Mouse (Mus musculus): Measurements from ENCODE around the gene Psmb11. TPM values are rescaled to one million over a fixed set of nuclear protein-coding genes. Genes with fewer than 3 reads are reported as not detected.
A peak's percentile ranks its signal among the peaks of the same experiment; 100 is the strongest.

Psmb11 gene
- polyA plus RNA-seq, 3 experiments from 2014 or later = not detected

DNA sequence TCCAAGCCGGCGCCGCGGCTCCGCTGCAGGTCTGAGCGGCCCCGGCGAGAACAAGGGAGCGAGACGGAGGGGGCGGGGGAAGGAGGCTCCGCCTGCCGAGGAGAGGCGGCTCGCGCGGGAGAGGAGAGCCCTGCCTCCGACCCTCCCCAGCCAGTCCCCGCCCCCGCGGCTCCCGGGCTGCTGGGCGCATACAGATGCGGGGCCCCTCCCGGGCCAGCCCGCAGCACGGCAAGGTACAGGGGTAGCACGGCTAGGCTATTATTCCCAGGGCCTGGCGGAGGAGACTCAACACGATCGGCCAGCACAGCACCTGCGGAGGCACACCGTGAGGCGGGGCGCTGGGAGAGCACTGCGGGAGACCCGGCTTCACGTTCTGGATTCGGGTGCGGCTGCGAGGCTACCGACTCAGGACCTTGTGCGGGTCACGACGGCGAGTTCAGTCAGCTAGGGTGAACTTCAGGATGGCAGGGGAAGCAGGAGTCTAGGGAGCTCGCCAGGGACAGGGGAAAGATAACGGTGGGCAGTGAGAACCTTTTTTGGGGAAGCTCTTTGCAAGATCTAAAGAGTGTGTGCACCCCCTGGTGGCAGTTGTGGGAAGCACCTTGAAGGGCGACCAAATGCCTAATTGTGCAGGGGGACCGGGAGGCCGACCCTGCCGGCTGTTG lies 20.2 kb downstream of the Psmb11 start, which contains the start of gene Cdh24:
Gene Cdh24, minus strand, starts transcription at position 60 of the 665 bp plus-strand sequence.
- ATAC-seq = peak; percentile 92

DNA sequence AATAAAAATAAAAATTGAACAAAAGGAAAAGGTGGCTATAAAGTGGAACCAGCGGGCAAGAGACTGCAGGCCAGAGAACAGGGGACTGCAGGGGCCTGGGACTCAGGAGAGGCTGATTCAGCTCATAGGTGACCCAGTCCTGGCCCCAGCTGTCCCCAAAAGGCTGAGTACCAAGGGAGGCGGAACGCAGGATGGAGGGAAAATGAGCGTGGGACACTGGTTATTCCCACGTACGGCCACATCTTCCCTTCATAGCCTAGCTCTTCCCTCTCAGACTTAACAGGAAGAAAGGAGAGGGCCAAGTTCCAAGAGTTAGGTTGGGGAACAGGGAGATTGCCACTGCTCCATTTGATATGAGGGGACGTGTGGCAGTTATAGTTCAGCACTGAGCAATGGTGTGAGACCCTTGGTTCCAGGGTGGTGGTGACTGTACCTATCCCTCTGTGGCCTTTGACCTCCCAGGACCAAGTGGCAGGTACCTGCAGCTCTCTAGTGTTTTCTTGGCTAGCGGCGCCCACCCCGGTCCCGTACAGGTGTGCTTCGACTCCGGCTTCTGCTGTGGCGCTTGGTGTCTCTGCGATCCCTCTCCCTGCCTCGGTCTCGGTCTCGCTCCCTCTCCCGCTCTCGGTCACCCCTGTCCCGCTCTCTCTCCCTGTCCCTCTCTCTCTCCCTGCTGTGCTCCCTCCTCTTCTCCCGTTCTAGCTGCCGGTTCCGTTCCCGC lies 21.2 kb downstream of the Psmb11 start:
- no peak for ATAC-seq

DNA sequence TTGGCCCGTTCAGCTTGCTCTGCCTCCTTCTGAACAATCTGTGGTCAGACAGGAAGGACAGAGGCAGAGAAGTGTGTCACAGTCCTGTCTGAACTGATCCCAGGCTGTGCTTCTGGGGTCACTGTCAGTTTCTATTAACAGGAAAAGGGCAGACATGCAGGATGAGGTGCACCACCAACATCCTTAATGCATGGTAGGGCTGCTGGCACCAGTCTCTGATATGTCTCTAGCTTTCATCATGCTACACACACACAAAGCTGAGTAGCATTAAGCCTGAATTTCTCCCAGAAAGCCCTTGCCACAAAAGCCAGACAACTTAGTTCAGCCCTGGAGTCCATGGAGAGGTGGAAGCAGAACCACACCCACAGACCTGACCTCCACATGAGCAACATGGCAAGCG lies 21.8 kb downstream of the Psmb11 start:
- ATAC-seq = no peak

DNA sequence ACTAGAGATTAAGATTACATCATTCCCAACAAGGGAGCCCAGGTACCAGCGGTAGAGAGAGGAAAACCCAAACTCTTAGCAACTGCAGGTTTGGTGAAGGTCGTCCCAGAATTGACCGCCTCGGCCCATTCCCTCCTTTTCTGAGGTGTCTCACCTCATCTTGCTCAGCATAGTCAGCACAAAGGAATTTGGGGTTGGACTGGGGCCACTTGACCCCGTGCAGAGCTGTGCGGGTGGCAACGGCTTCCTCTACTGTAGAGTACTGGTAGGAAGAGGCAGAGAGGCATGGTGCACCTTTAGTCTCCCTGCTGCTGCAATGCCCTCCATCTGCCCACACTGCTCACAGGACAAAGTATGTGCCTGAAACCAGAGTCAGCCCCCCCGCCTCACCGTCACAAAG lies 23.1 kb downstream of the Psmb11 start:
- no peak for ATAC-seq

DNA sequence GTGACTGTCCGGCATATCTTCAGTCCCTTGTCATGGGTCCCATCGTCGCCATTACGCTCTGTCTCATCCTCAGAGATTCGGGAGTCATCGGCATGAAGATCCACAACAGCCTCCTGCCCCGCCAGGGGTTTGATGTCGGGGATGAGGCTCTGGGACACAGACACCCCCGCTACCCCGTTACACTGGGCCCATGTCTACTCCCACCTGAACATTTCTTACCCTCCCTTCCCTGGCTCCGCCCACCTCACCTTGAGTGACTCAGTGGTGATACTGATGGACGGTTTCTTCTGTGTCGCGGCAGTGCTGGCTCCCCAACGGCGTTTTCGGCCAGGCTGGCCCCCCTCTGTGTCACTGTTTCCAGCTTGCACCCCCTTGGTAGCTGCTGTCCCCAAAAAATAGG lies 25.2 kb downstream of the Psmb11 start:
- ATAC-seq = no peak

DNA sequence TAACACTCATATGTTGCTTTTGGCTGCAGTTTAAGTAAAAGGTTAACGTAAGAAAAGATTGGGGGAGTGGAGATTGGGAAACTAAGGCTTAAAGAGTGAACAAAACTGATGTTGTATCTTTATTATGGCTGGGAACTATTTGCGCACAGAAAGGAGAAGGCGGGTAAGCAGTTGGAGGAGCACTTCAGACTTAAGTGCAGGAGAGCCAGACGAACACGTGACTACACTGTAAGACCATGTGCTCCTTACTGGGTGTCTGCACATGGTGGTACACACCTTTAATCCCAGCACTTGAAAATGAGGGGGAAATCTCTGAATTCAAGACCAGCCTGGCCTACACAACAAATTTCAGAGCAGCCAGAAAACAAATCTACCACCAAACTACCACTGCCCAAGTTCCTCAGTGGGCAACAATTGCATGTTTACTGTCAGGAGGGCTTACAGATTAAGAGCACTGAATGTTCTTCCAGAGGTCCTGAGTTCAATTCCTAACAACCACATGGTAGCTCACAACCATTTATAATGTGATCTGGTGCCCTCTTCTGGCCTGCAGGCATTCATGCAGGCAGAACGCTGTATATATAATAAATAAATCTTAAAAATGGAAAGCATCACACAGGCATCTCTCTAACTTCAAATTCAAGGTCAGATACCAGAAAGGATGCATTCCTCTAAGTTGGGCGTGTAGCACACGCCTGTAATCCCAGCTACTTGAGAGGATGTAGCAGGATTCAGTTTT lies 25.8 kb downstream of the Psmb11 start:
- ATAC-seq = no peak

DNA sequence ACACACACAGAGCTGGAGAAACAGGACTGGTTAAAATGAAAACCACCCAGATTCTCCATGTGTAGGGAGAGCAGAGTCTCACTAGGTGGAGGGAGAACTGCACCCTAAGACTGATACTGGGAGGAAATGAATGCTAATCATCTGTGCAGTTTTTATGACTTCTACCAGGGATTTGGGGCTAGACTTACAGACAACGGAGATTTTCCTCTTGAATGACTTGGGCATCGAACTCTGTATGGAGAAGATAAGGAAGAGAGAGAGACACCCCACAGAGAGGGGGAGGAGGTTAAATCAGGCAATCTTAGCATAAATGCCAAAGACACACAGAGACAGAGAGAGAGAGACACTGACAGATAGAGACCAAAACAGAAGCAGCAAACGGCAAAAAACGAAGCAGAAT lies 26.7 kb downstream of the Psmb11 start:
- ATAC-seq = no peak

DNA sequence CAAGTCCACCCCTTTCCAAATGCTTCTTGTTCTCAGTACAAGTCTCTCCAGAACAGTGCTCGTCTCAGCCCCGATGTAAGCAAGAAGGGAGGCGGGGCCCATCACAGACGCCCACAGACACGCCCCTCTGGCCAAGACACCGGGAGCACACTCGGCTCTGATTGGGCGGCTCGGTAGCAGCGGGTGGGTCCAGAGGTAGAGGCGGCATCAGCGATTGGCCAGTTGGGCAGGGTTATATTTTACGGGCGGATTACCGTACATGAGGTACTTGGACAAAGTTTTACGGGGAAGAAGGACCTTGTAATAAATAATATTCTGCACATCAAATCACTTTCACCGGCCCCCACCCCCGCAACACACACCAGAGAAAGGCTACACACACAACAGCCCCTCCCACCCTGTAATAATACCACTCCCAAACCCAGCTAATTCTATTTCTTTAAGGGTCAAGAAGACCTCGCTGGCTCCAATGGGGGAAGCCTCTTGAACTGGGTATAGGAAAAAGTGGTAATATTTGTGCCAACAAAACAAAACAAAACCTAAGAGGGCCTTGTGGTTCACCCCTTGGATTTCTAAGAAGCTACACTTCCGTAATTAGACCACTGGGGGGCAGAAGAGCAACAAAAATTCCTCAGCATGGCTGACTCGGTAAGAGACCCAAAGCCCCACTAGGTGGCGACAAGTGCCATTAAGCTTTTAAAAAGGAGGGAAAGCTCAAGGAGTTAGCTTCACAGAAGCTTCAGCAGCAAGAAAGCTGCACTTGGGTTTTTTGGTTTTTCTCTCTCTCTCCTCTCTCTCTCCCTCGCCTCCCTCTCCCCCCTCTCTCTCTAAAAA lies 29.6 kb downstream of the Psmb11 start:
- peak; percentile 75 for ATAC-seq

DNA sequence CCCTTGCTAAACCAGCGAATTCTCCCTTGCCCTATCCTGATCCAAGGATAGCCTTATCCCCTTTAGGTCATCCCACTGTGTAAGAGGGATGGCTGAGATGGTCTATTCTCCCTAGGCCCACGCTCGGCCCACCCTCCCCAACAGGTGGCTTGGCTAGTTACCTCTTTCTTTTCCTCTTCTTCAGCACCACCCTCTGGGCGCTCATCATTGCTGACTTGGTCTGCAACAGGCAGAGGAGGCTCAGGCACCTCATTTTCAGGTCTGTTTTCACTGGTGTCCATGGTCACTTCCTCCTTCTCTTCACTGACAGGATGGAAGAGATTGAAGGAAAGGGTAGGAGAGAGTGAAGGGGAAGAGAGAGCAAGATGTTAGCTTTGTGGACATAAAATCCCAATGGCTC lies 30.3 kb downstream of the Psmb11 start:
- ATAC-seq = no peak

DNA sequence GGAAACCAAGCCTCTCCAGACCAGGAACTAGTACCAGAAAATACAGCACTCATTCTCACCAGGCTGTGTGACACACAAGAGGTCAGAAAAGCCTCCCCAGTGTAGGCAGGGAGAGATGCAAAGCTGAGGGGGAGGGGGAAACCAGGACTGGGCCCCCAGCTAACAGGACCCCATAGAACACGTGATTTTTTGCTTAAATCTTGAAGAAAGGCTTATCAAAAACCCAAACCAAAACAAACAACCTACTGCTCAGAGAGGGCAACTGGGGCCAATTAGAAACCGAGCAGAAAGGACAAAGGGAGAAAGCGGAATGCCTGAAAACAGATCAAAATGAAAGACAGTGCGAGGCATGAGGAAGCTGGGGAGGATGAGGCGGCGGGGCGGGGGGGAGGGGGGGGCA lies 31.6 kb downstream of the Psmb11 start:
- no peak for ATAC-seq

DNA sequence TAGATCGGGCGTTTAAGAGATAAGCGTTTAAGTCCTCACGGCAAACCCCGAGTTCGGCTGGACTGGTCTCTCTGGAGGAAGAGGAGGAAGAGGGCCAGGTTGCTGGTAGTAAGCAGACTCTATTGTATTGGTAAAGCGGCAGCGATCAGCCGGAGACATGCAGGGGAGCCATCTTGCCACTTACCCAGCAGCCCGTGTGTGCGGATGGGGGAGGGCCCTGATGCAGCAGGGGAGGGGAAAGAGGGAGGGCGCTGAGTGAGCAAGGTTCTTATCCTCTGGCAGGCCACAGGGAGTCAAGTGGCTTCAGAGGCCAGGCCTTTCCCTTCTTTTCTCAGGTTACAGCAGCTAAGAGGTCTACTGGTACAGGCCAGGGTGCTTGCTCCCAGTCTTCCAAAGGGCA lies 32.3 kb downstream of the Psmb11 start:
- ATAC-seq = peak; percentile 91

DNA sequence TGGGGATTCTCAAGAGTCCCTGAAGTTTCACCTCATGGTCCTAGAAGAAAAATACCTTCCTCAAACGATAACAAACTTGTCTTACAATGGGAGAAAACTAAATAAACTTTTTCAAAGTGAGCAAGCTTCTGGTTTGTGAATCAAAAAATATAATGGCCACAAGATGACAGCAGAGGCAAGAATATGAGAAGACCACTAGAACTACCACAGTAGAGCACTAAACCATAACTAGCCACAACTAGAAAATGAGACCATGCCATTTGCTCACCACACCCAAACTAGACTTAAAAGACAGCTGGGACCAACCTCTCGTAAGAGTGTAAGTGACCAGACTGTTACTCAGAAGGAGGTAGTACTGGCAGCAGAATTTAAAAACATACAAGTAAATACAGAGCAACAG lies 38.8 kb downstream of the Psmb11 start:
- ATAC-seq = no peak

DNA sequence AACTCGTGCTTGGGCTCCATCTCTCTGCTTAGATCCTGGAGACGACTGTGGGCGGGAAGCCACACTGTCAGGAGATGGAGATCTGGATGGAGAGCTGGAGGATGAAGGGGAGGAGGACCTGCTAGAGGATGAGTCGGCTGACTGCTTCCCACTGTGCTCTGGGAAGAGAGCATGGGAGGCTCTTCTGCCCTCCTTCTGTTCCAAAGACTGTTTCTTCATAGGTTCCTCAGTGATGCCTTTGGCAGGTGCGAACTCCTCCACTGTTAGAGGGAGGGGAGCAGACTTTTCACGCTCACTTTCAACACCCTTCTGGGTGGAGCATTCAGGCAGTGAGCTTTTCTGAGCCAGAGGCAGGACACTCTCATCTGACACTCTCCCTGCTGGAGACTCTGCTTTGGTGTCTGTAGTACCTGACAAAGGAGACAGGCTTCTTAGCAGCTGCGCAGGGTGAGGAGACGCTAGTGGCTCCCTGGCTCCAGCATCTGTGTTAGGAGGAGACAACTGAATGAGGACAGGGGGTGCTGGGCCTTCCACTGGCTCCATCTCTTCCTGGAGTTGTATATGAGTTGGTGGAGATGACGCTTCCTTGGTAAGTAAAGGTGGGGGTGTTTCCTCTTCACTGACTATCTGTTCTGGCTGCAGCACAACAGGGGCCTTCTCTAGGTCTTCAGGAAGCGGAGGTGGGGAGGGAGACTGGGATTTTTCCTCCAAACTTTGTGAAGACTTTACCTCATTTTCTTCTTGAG lies 43.4 kb downstream of the Psmb11 start:
- no peak for ATAC-seq

DNA sequence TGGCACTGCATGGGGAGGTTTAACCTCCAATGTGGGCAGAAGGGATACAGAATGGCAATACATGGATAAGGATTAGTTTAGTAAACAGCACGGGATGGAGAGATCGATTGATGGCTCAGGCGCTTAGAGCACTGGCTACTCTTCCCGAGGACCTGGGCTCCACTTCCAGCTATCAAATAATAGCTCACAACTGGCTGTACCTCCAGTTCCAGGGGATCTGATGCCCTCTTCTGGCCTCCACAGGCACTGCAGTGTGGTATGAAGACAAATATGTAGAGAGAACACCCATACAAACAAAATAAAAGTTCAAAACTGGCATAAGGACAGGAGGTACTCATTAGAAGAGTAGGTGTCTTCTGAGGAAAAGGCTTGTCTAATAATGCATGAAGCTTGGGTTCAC lies 48.1 kb downstream of the Psmb11 start:
- ATAC-seq = peak; percentile 64

DNA sequence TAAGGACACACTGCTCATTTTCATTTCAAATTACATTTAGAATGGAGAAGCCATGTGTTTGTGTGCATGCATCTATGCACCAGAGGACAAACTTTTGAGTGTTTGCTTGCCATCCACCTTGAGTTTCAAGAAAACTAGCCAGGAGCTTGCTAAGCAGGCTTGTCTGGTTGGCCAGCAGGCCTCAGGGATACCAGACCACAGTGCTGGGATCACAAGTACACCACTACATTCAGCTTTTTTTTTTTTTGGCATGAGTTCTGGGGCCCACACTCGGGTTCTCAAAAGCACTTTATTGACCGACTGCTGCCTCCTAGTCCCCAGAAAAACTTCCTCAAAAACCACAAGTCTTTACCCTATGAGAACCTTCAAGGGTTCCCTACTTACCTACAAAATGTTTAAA lies 53.1 kb downstream of the Psmb11 start:
- no peak for ATAC-seq

DNA sequence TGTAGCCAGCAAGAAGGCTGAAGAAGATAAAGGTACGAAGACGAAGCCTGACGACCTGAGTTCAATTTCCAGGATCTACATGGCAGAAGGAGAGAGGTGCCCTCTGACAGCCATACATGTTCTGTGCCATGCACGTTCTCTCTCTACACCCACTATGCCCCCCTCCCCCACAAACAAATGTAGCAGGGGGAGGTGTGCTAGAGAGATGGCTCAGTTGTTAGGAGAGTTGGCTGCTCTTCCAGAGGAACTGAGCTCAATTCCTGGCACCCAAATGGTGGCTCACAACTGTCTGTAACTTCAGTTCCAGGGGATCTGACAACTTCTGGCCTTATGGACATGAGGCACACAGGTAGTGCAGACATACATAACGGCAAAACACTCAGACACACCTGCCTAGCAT lies 55.1 kb downstream of the Psmb11 start:
- no peak for ATAC-seq

DNA sequence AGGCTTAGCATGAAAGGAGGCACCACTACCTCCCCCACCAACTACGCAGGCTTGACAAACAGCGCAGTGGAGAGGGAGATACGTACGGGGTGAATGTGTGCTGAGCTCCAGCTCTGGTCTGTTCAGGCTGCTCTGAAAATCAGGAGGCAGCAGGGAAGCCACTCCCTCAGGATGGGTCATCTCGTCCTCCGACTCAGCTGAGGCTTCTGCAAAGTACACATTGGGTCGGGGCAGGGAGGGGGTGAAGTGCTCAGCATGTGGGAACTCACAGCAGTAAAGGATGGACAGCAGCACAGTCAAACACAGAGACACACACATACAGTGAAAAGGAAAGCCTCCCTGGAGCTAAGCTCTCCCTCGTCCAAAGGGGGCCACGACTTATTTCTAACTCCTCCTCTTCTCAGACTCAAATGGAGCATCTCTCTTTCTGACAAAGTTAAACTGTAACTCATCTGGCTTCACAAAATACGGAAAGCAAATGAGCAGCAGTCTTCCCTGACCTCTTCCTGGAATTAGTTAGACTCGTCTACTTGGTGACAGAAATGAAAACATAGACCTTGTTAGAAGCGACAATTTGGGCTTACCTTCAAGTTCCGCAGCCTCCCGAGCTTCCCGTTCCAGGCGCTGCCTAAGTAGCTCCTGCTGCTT lies 57.5 kb downstream of the Psmb11 start:
- no peak for ATAC-seq

Measured in inflammation-experienced regulatory T-cells, adult 6 months (primary cell).